Mouse (Mus musculus): Measurements from ENCODE around the gene Rdh19.

- TF ChIP-seq GATA1 (IDR thresholded peaks at IDR 0.05; ENCODE audit: low read length) (no peak), TAL1 (IDR thresholded peaks at IDR 0.05; ENCODE audit: low read length) (no peak)
Measured at GRCm38 (mm10) chr10:127888605-127889004, 38.9 kb downstream of the Rdh19 start, which contains the start of gene Rdh7.

Measured in erythroblast, embryonic 14.5 days (primary cell).